Mouse (Mus musculus) kidney, adult 11 months (tissue): ENCODE results near the gene Itgae.

Source experiments
- DNase-seq: peaks from one replicate; pipeline ENCODE4 v3.0.0; 2022

The Itgae gene

DNA sequence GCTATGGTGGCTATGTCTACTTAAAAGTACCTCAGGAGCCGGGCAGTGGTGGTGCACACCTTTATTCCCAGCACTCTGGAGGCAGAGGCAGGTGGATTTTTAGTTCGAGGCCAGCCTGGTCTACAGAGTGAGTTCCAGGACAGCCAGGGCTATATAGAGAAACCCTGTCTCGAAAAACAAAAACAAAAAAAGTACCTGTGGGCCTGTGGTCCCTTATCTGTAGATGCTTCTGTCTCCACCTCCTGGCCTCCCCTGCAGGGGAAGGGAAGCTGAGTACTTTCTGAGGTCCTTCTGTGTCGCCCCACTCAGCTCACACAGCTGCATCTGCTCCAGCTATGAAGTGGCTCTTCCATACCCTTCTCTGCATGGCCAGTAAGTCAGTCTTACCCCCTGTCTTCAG, at the start of gene Itgae:
TSS of gene Itgae (plus strand) at position 301 of the 400 bp plus-strand sequence.
- no peak for DNase-seq

GRCm38 (mm10) chr11:73044229-73044755, 46.1 kb upstream of the Itgae start:
- no peak for DNase-seq

DNA sequence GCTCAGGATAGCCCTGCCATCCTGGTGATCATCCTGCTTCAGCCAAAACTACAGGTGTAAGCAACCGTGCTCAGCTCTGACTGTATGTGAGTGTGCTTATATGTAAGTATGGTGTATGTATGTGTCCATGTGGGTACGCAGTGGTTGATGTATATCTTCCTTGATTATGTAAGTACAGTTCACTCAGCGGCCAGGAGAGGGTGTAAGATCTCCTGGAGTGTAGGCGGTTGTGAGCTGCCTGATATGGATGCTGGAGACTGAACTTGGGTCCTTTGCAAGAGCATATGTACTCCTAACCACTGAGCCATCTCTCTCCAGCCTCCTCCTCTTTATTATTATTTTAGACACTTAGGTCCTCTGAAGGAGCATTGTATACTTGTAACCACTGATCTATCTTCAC, 45.6 kb upstream of the Itgae start:
- no peak for DNase-seq

DNA sequence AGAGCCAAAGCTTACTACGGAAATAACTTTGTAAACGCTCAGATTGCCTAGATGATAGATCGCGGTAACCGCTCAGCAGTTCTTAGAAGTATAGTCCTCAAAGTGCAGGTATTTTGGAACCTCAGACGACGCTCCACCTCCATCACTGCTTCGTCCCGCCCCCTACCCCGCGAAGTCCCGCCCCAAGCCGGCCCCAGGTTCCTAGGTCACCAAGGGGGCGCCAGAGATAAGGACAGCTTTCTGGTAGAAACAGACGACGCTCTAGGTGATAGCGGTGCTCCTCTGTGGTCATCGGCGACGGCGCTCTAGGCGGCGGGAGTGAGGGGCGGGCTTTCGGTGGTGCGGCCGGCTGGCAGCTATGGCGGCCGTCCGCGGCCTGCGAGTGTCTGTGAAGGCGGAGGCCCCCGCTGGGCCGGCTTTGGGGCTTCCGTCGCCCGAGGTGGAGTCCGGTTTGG, 42.8 kb upstream of the Itgae start, which contains the start of gene Ncbp3:
TSS of gene Ncbp3 (plus strand) at position 242 of the 455 bp plus-strand sequence.
- peak; percentile 96 for DNase-seq

DNA sequence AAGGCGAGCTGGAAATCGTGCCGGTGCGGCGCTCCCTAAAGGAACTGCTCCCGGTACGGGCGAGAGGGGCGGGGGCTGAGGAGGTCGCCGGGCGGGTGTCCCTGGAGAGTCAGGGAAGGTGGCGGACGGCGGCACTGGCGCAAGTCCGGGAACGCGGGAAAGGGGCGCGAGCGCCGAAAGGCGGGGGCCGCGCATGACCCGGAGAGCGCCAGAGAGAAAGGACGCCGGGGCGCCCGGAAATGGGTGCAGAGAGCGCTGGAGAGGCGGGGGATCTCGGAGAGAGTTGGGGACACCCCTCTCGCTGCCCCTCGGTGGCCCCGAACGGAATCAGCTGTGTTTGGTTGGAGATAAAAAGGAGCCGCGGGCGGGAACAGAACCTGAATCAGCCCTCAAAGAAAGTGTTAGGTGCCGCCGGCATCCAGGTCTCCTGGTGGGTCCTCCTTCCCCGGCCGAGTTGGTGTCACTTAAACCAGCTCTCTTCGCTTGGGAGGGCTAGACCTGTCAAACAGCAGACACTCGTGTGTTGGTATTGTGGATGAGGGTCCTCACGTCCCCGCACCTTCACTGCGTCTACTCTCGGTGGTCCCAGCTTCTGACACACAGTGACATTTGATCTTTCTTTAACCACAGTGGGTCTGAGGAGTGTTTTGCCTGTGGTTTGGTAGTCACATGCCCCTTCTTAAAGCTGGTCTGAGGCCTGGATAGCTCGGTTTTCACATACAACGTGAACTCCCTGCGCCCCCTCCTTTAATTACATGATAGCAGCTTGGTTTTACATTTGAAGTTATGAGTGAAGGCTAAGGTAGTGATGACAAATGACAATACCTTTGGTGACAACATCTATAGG, 42.1 kb upstream of the Itgae start:
- DNase-seq: no peak

GRCm38 (mm10) chr11:73049335-73049734, 41.0 kb upstream of the Itgae start:
- peak; percentile 50 for DNase-seq

DNA sequence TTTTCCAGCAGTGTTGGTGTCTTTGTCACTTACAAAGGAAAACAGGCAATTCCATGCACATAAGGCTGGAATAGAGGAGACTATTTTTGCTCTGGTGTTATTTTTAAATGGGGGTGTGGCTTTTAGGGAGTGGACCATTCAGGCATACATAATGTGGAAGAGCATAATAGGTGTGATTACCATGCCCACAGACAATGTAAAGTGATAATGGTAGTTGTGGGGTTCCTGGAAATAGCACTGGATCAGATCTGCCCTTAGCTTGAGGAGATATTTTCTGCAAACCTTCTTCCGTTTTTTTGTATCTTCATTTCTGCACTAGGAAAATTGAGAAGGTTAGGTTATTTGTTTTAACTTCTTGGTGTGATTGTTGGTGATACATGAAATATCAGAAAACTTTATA, 37.6 kb upstream of the Itgae start:
- DNase-seq: no peak

GRCm38 (mm10) chr11:73057701-73058100, 32.7 kb upstream of the Itgae start:
- no peak for DNase-seq

DNA sequence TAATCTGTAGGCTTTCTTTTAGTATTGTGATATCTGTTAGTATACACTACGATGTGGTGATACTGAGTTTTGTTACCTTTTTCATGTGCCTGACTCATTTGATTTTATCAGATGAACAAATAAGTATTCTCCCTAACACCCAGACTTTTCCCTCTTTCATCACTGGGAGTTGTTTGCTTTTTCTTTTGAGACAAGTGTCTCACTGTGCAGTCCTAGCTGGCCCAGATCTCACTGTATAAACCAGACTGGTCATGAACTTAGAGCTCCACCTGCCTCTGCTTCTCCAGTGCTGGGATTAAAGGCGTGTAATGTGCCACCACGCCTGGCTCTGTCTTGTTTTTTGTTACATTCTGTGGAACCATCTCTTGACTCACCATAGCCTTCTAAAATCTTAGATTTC, 30.8 kb upstream of the Itgae start:
- no peak for DNase-seq

GRCm38 (mm10) chr11:73061413-73061812, 29.0 kb upstream of the Itgae start:
- DNase-seq: no peak

DNA sequence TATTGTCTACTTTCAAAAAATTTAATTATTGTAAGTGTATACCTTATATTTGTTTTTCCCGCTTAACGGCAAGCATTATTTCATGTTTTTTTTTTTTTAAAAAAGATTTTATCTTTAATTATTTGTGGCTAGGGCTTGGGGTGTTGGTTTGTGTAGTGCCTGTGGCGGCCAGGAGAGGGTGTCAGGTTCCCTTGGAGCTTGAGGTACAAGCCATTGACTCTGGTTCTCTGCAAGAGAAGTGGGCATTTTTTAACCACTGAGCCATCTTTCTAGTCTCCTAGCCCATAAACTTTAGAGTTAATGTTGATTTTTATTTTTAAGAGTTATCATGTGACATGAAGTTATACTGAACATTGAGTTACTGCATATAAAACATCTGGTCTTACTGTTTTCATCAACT, 18.5 kb upstream of the Itgae start:
- DNase-seq: no peak

DNA sequence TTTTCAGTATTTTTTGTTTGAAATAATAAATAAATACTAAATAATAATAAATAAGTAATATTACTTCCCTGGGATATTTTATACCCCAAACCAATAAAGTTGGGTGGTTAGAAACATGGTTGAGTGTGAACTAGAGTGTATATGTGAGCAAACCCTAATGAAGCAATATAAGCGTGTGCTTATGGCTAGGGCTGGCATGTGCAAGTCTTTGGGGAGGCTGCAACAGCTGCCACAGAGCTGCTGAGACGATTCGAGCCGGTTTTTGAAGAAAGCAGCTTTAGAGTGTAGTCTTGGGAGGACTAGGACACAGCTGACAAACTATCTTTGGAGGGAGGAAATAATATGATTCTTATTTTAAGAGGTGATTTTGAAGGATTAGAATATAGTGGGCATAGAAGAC, 14.1 kb upstream of the Itgae start:
- no peak for DNase-seq

GRCm38 (mm10) chr11:73076733-73077132, 13.7 kb upstream of the Itgae start:
- no peak for DNase-seq

GRCm38 (mm10) chr11:73077211-73077720, 13.1 kb upstream of the Itgae start:
- DNase-seq: no peak

GRCm38 (mm10) chr11:73078615-73079014, 11.8 kb upstream of the Itgae start:
- DNase-seq: no peak

DNA sequence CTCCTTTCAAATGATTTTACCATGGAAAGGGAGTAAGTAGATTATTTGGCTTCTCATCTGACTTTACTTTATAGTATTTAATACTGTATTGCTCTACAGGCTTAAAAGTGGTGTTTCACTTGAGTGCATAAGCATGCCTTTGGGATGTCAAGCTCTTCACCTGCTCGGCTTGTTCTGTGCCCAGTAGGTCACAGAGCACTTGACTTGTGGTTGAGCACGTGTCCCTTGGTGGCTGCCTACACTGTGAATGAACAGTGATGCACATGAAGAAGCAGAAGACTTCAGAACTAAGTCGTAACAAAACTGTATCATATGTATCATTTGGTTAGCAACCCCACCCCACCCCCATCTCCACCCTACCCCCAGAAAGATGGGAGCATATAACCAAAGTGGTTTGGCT, 10.1 kb upstream of the Itgae start:
- DNase-seq: peak; percentile 51

DNA sequence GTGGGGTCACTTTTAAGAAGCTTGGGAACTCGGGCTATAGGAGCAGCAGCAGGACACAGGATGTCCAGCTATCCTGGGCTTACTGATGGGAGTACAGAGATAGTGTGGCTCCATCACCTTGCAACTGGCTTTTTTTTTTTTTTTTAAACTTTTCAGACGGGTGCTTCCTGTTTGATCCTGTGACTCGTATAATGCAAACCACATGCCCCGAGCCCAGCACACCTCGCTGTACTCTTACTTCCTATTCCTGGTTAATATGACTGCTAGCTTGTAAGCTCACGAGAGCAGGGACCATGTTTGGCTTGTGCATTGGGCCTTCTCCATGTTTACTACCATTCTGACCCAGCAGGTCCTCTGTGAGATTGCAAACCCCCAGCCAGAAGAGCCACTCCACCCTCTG, 6.1 kb upstream of the Itgae start:
- no peak for DNase-seq

DNA sequence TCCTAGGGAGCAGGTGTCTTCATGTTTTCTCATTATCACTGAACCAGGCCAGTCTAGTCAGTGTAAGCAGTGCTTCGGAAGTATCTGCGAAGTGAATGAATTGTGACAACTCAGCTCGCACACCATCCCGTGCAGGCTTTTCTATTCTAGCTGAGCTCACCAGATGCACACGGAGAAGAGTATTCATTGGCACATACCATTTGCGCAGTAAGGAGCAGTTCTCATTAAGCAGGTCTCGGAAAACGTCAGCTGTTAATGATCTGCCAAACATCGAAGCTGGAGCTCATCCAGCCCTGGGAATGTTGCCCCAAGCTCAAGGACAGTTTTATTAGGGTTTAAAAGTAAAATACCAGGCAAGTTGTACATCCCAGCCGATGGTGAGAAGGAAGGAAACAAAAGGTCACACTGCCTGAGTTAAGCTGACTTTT, 5.6 kb upstream of the Itgae start:
- peak; percentile 91 for DNase-seq

DNA sequence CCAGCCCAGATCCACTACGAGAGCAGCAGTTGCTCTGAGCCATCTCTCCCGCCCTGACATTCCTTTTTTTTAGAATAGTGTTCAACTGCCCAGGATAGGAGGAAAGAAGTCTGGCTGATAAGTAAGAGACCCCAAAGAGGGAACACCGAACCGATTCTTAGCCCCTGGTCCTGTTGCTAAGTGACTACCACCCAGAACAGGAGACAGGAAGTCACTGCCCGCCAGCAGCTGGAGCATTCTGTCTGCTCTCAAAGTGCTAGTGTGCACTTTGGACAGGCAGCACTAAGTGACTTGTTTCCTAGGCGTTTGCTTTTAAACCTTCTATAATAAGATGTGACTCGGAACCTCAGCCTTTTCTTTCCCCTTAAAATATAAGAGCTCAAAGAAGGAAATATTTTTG, 5.0 kb upstream of the Itgae start:
- peak; percentile 36 for DNase-seq

DNA sequence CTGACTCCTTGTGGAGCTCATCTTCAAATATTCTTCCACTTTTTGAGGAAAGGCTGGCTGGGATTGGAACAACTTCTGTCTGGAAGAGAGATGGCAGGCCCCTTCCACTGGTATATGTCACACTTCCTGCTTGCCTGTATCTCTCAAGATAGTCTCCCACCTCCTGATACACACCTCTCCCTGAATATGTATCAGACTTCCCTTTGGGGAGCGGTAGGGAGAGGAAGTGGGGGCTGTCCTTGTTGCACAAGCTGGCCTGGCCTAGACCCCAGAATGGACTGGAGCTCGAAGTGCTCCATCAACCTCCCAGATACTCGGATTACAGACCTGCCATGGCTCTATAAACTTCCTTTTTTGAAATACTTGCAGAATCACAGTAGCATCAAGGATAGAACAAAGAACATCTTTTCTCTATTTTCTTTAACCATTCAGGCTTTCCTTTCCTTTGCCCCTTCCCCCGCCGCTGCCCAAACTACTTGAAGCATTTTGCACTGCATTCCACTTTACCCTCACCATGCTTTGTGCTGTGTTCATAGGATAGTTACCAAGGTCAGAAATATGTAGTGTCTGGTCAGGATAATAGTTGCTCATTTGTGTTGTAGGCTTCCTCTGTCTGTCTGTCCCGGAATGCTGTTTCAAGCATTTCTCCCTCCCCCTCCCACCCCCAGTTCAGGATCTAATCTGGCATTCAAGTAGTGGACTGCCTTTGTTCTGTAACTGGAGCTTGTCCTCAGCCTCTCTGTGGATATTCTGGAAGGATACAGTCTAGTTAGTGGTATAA, 2.5 kb upstream of the Itgae start:
- DNase-seq: no peak

- no peak for DNase-seq
These were observed 443 bp downstream of the Itgae start for GRCm38 (mm10) chr11:73090826-73091225.

DNA sequence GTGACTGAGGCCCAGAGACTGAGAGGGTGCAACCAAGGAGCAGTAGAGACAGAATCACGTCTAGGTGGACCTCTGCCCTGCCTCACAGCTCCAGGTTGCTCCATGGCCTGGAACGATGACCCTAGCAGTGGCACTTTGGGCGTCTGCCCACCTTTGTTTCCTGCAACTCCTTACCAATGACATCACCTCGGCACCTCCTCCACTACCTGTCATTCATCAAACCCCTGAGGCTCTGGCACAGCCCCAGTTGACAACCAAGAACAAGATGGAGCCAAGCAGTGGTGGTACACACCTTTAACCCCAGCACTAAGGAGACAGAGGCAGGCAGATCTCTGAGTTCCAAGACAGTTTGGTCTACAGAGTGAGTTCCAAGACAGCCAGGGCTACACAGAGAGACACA, 1.7 kb downstream of the Itgae start:
- DNase-seq: peak; percentile 21

DNA sequence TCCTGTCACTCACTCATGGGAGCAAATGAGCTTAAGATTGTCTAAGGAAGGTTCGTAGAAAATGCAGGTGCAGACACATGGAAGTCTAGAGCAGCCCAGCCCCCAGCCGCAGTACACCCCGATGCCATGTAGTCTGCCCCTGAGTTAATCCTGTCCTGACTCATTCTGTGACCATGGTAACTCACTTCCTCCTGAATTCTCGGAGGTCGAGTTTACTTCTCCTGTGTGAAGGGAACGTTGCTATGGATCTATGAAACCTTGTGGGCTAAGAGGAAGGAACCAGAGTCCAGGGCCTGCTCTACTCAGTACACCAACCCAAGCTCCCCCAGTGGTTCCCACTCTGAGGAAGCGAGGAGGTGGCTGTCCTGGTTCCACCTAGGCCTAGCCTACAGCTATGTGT, 2.5 kb downstream of the Itgae start:
- DNase-seq: no peak
